Mouse (Mus musculus) heart, embryonic 16.5 days (tissue): ENCODE results near the gene Irf1. TPM values are rescaled to one million over a fixed set of nuclear protein-coding genes. Genes with fewer than 3 reads are reported as not detected.

Experiments used
- ATAC-seq: fragments of 200-750 bp; cut with Nextera tagmentation; replicated peaks from 2 replicates; pipeline ENCODE4 v1.8.0; 2017; ENCODE audit warnings: moderate number of reproducible peaks; ENCODE audit not compliant: insufficient read depth, low FRiP score; ENCODE audit errors: extremely low read depth
- H3K27ac ChIP-seq: fragments of 300-500 bp; sonication (generic); 2 replicates; pipeline ENCODE4 v1.5.1; 2014; ENCODE audit warnings: mild to moderate bottlenecking, low read length, control low read depth, moderate library complexity
- H3K27me3 ChIP-seq: fragments of 300-500 bp; sonication (generic); 2 replicates; pipeline ENCODE4 v1.6.1; 2014; ENCODE audit warnings: low read length, mixed read lengths; ENCODE audit not compliant: control insufficient read depth, insufficient read depth
- H3K36me3 ChIP-seq: fragments of 300-500 bp; sonication (generic); 2 replicates; pipeline ENCODE4 v1.6.1; 2014; ENCODE audit not compliant: control insufficient read depth, insufficient read depth
- H3K4me1 ChIP-seq: fragments of 300-500 bp; sonication (generic); 2 replicates; pipeline ENCODE4 v1.6.1; 2014; ENCODE audit warnings: low read length, mixed read lengths; ENCODE audit not compliant: control insufficient read depth, insufficient read depth
- H3K4me2 ChIP-seq: fragments of 300-500 bp; sonication (generic); 2 replicates; pipeline ENCODE4 v1.6.1; 2014; ENCODE audit warnings: low read depth, mild to moderate bottlenecking, control low read depth, low read length
- H3K4me3 ChIP-seq: fragments of 300-500 bp; sonication (generic); 2 replicates; pipeline ENCODE4 v1.5.1; 2014; ENCODE audit warnings: mild to moderate bottlenecking, control low read depth, low read length
- H3K9ac ChIP-seq: fragments of 300-500 bp; sonication (generic); 2 replicates; pipeline ENCODE4 v1.6.1; 2014; ENCODE audit warnings: low read length, control low read depth
- H3K9me3 ChIP-seq: fragments of 300-500 bp; sonication (generic); replicated peaks from 2 replicates; pipeline ENCODE4 v1.6.1; 2016; ENCODE audit warnings: low read length; ENCODE audit not compliant: control insufficient read depth
- WGBS: fragments of 180-500 bp; shearing (Covaris S2); extraction: QIAGEN DNeasy Blood & Tissue Kit; methylation state at CpG from one replicate; pipeline ENCODE4 v1.1.7; 2014; 5-methylcytosine and 5-hydroxymethylcytosine counted together
- polyA plus RNA-seq: library from polyadenylated mRNA; unstranded; fragments of >200 nt; fragmentation: Nextera tagmentation; extraction: Ambion mirVana; gene quantifications from 2 replicates; pipeline ENCODE4 v1.2.1, GENCODE M21; 2015

Irf1 gene
- polyA plus RNA-seq, 1 experiment from 2014 or later: 25.7 TPM

DNA sequence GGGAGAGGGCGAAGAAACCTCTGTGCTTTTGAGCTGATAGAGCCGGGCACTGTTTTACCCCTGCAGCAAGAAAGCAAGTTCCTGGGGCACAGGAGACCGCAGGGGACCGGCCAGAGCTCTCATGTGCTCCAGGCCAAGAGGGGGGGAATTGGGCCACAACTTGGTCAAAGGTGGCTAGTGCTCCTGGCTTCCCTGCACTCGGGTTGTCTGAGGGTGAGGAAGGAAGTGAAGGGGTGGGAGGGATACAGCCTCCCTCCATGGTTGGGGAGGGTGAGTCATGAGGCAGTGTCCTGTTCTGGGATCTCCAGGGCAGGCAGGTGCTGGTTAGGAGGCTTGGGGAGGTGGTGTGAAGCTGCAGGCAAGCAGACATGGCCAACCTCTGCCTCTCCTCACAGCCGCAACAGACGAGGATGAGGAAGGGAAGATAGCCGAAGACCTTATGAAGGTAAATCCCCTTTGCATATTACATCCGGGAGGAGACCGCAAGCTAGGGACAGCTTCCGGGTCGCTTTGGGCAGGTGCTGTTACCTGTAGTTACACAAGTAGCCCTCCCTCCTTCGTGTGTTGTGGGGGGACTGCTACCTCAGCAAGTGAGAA is 4.9 kb downstream of the Irf1 start:
- H3K27me3 ChIP-seq: no peaks in the 10 kb centered on the region
- H3K9me3 ChIP-seq: no peaks in the 10 kb centered on the region
- H3K36me3 ChIP-seq: peaks cover 28% of the 10 kb centered on the region
- no peak overlapping the region for H3K9ac ChIP-seq
- no peak for ATAC-seq
- no peak overlapping the region for H3K27ac ChIP-seq
- no peak overlapping the region for H3K4me2 ChIP-seq
- no peak overlapping the region for H3K4me3 ChIP-seq
- WGBS: 84% methylated on average over 13 of the region's 13 CpGs
- peaks cover 10% of the 10 kb centered on the region; the same call in 1 of the 2 replicates for H3K4me1 ChIP-seq

DNA sequence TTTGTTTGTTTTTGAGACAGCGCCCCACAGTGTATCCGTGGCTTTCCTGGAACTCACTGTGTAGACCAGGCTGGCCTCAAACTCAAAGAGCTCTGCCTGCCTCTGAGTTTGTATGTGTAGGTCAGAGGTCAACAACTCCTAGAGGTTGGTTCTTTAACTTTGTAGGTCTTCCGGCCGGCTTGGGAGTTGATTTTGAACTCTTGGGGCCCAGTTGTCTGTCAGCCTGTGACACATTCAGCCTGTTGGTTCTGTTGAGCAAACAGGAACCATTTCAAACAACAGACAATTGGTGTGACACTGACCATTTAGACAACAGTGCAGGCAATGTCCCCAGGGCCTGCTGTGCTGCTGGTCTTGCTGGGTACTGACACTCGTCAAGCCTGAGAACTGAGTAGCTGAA is 7.9 kb downstream of the Irf1 start:
- H3K36me3 ChIP-seq: peaks cover 28% of the 10 kb centered on the region
- WGBS: 68% methylated on average over 5 of the region's 5 CpGs
- no peaks in the 10 kb centered on the region for H3K4me1 ChIP-seq
- H3K27me3 ChIP-seq: no peaks in the 10 kb centered on the region
- H3K9ac ChIP-seq: no peak overlapping the region
- H3K27ac ChIP-seq: no peak overlapping the region
- no peak for ATAC-seq
- no peak overlapping the region for H3K4me2 ChIP-seq
- no peak overlapping the region for H3K4me3 ChIP-seq
- H3K9me3 ChIP-seq: no peaks in the 10 kb centered on the region

DNA sequence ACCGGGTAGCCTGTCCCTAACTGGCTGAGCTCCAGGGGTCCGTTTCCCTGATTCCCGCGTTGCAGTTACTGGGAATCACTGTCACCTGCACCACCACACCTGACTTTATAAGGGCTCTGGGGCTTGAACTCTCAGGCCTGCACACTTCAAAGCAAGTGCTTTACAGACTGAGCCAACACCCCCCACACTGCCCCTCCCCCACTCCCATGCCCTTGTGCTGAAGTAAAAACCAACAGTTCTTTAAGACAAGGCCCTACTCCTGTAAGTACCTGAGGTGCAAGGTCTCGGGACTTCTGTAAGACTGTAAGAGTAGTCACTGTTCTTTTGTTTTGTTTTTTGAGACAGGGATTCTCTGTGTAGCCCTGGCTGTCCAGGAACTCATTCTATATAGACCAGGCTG is 8.6 kb downstream of the Irf1 start:
- 69% methylated on average over 5 of the region's 5 CpGs for WGBS
- no peak for ATAC-seq
- Histone ChIP-seq H3K4me2 (no peak overlapping the region), H3K9me3 (no peaks in the 10 kb centered on the region), H3K9ac (no peak overlapping the region), H3K27ac (no peak overlapping the region), H3K27me3 (no peaks in the 10 kb centered on the region), H3K36me3 (peaks cover 26% of the 10 kb centered on the region), H3K4me1 (no peaks in the 10 kb centered on the region), H3K4me3 (no peak overlapping the region)

DNA sequence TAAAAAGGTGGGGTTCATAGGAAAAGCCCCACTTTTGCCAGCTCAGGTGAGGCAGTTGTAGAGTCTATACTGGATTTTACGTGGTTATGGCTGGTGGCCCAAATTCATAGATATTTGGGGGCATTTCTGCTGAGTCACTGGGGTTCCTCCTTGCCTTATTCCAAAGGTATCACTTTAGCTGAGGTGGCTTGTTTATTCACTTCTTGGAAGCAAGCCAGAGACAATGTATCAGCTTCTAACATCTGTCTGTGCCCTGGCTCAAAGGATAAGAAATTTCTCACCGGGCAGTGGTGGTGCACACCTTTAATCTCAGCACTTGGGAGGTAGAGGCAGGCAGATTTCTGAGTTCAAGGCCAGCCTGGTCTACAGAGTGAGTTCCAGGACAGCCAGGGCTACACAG is 10.0 kb downstream of the Irf1 start:
- WGBS: 65% methylated on average over 2 of the region's 2 CpGs
- Histone ChIP-seq H3K9ac (no peak overlapping the region), H3K27me3 (no peaks in the 10 kb centered on the region), H3K9me3 (no peaks in the 10 kb centered on the region), H3K4me2 (no peak overlapping the region), H3K27ac (no peak overlapping the region), H3K36me3 (peaks cover 16% of the 10 kb centered on the region), H3K4me3 (no peak overlapping the region), H3K4me1 (no peaks in the 10 kb centered on the region)
- no peak for ATAC-seq

- Histone ChIP-seq H3K9ac (no peak overlapping the region), H3K27me3 (no peaks in the 10 kb centered on the region), H3K4me1 (no peaks in the 10 kb centered on the region), H3K4me2 (no peak overlapping the region), H3K9me3 (no peaks in the 10 kb centered on the region), H3K36me3 (peaks cover 12% of the 10 kb centered on the region), H3K4me3 (no peak overlapping the region), H3K27ac (no peak overlapping the region)
- ATAC-seq: no peak
- 53% methylated on average over 3 of the region's 3 CpGs for WGBS
Measured at GRCm38 (mm10) chr11:53780262-53780661, 10.4 kb downstream of the Irf1 start.

DNA sequence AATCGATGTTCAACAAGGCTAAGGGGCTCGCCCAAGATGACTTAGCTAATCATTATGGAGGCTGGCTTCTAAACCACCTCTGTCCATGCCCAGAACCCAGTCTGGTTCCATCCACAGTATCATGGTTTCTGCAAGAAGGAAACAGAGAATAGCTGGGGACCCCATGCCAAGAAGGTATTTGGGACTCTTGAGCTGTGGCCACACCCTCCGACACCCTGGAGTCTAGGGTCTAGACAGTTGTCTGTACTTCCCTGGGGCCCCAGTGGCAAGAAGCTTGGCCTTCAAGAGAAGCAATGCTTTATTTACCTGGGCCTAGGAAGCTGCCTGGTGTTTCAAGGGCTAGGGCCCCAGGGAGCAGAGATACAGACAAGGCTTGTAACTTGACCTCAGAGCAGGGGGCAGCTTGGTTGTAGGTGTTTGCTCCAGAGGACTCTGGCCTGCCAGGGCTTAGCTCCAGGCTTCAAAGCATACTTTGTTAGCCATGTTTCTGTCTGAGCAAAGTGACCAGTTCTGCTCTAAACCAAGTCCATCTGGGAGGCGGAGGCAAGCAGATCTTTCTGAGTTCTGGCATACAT is 11.5 kb downstream of the Irf1 start:
- Histone ChIP-seq H3K4me3 (no peak overlapping the region), H3K9ac (no peak overlapping the region), H3K27me3 (no peaks in the 10 kb centered on the region), H3K4me1 (no peaks in the 10 kb centered on the region), H3K36me3 (peaks cover 5% of the 10 kb centered on the region; the same call in 1 of the 2 replicates), H3K4me2 (no peak overlapping the region), H3K27ac (no peak overlapping the region), H3K9me3 (no peaks in the 10 kb centered on the region)
- ATAC-seq: no peak
- WGBS: 84% methylated on average over 4 of the region's 4 CpGs

DNA sequence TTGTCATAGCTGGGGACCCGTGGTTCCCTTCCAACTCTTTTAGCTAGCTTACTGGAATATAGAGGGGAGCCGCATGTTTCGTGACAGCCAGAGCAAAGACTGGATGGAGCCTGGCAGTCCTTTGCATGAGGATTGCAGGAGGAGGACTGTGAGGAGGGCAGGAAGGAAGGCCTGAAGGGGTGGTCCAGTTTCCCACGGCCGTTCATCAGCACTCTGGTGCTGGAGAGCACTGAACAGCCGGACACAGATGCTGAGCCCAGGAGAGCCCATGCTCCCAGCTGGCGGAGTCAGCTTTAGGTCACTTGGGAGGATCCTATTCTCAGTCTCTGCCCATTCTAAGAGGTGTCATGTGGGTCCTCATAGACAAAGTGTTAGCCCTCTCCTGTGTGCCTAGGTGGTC is 12.2 kb downstream of the Irf1 start:
- no peak overlapping the region for H3K27ac ChIP-seq
- 73% methylated on average over 7 of the region's 7 CpGs for WGBS
- H3K9me3 ChIP-seq: no peaks in the 10 kb centered on the region
- H3K27me3 ChIP-seq: no peaks in the 10 kb centered on the region
- H3K4me2 ChIP-seq: no peak overlapping the region
- H3K9ac ChIP-seq: no peak overlapping the region
- no peak overlapping the region for H3K4me3 ChIP-seq
- 0 out of 2 replicates have a peak, but pooled peaks cover 3% of the 10 kb centered on the region for H3K36me3 ChIP-seq
- ATAC-seq: no peak
- H3K4me1 ChIP-seq: no peaks in the 10 kb centered on the region

DNA sequence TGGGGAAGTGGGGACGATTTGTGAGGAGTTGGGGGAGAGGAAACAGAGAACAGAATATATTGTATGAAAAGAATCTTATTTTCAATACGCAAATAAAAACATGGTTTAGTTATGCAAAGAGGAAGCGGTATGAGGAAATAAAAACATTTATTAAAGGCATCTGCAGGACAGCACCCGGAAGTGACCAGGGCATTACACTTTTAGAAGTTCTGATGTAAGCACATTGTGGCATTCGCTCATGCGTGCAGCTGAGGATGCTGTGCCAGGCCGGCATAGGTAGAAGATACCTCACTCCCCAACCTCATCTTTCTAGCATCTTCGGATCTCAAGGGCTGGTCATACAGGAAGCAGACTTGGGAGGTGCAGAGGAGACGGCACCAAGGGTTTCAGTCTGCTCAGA is 13.5 kb downstream of the Irf1 start:
- H3K4me1 ChIP-seq: no peaks in the 10 kb centered on the region
- no peak for ATAC-seq
- whole genome bisulfite sequencing: 84% methylated on average over 9 of the region's 9 CpGs
- no peak overlapping the region for H3K4me2 ChIP-seq
- no peaks in the 10 kb centered on the region for H3K36me3 ChIP-seq
- H3K27me3 ChIP-seq: no peaks in the 10 kb centered on the region
- H3K27ac ChIP-seq: no peak overlapping the region
- H3K9me3 ChIP-seq: no peaks in the 10 kb centered on the region
- no peak overlapping the region for H3K9ac ChIP-seq
- no peak overlapping the region for H3K4me3 ChIP-seq

GRCm38 (mm10) chr11:53785311-53785936 is 15.6 kb downstream of the Irf1 start:
- Histone ChIP-seq H3K4me2 (no peak overlapping the region), H3K27me3 (no peaks in the 10 kb centered on the region), H3K4me3 (no peak overlapping the region), H3K4me1 (no peaks in the 10 kb centered on the region), H3K36me3 (no peaks in the 10 kb centered on the region), H3K9me3 (peaks cover 4% of the 10 kb centered on the region; the same call in 1 of the 2 replicates), H3K27ac (peak overlapping the region; percentile 48; the same call in 1 of the 2 replicates), H3K9ac (no peak overlapping the region)
- no peak for ATAC-seq
- WGBS: 66% methylated on average over 3 of the region's 3 CpGs
